Mouse (Mus musculus) MN1 (cell line): ENCODE results near the gene Adamts3.

Experiments used
- DNase-seq: peaks from one replicate; pipeline ENCODE4 v3.0.0-alpha.2; 2016; ENCODE audit warnings: low spot score

The Adamts3 gene

GRCm38 (mm10) chr5:89814552-89814951 lies 68.6 kb downstream of the Adamts3 start:
- DNase-seq, result no peak

- no peak for DNase-seq
Measured at GRCm38 (mm10) chr5:89800181-89800816, 82.8 kb downstream of the Adamts3 start.

- DNase-seq, result no peak
Measured at GRCm38 (mm10) chr5:89793706-89794105, 89.4 kb downstream of the Adamts3 start.

- no peak for DNase-seq
Measured at GRCm38 (mm10) chr5:89784635-89785034, 98.5 kb downstream of the Adamts3 start.

- no peak for DNase-seq
Measured at GRCm38 (mm10) chr5:89779823-89780222, 103.3 kb downstream of the Adamts3 start.

GRCm38 (mm10) chr5:89778610-89779009 lies 104.5 kb downstream of the Adamts3 start:
- DNase-seq, result no peak

- DNase-seq, result no peak
Measured at GRCm38 (mm10) chr5:89777411-89777810, 105.7 kb downstream of the Adamts3 start.

GRCm38 (mm10) chr5:89770655-89771355 lies 112.3 kb downstream of the Adamts3 start:
- DNase-seq, result no peak

GRCm38 (mm10) chr5:89763189-89764187 lies 119.6 kb downstream of the Adamts3 start:
- DNase-seq, result no peak

GRCm38 (mm10) chr5:89760368-89760767 lies 122.8 kb downstream of the Adamts3 start:
- DNase-seq, result no peak

- no peak for DNase-seq
Measured at GRCm38 (mm10) chr5:89751836-89752235, 131.3 kb downstream of the Adamts3 start.

- DNase-seq, result no peak
Measured at GRCm38 (mm10) chr5:89748185-89748884, 134.8 kb downstream of the Adamts3 start.

GRCm38 (mm10) chr5:89747149-89747659 lies 135.9 kb downstream of the Adamts3 start:
- no peak for DNase-seq

- no peak for DNase-seq
Measured at GRCm38 (mm10) chr5:89745112-89745511, 138.0 kb downstream of the Adamts3 start.

- no peak for DNase-seq
Measured at GRCm38 (mm10) chr5:89734759-89735158, 148.4 kb downstream of the Adamts3 start.

GRCm38 (mm10) chr5:89730411-89730810 lies 152.7 kb downstream of the Adamts3 start:
- DNase-seq, result no peak

GRCm38 (mm10) chr5:89728117-89728516 lies 155.0 kb downstream of the Adamts3 start:
- DNase-seq, result no peak

GRCm38 (mm10) chr5:89727497-89728057 lies 155.6 kb downstream of the Adamts3 start:
- DNase-seq, result no peak

- no peak for DNase-seq
Measured at GRCm38 (mm10) chr5:89714552-89714951, 168.6 kb downstream of the Adamts3 start.

- DNase-seq, result no peak
Measured at GRCm38 (mm10) chr5:89711116-89711859, 171.8 kb downstream of the Adamts3 start.

GRCm38 (mm10) chr5:89709459-89709858 lies 173.7 kb downstream of the Adamts3 start:
- DNase-seq, result no peak
